Comparison of ENCODE assay signal across 8 mouse cellular contexts in genomic region chr1:74042711-74043467, GRCm38 (mm10).
DNase-seq lines count a peak whose midpoint lies in the region; ATAC-seq and TF ChIP-seq lines count a peak whose summit lies in the region.

No protein-coding gene starts in this region.

- 73% methylated on average over 3 of the region's 3 CpGs for WGBS in midbrain, embryonic 16.5 days
- WGBS in midbrain, embryonic 13.5 days: 78% methylated on average over 3 of the region's 3 CpGs
- 54% methylated on average over 3 of the region's 3 CpGs for WGBS in stomach, embryonic 16.5 days

- peak overlapping the region; percentile 69 for H3K27ac ChIP-seq in gastrocnemius, adult 2 months
- H3K27ac ChIP-seq in midbrain, embryonic 16.5 days (ENCODE audit: low read length): no peak overlapping the region
- no peak overlapping the region for H3K27ac ChIP-seq in midbrain, embryonic 13.5 days
- no peak overlapping the region for H3K27ac ChIP-seq in stomach, embryonic 16.5 days (ENCODE audit: low read length)

- no peak overlapping the region for H3K9ac ChIP-seq in midbrain, embryonic 16.5 days (ENCODE audit: low read depth, low read length)
- no peak overlapping the region for H3K9ac ChIP-seq in midbrain, embryonic 13.5 days (replicated peaks)
- no peak overlapping the region for H3K9ac ChIP-seq in stomach, embryonic 16.5 days (ENCODE audit: low read length)

- no peaks in the 10 kb centered on the region for H3K27me3 ChIP-seq in midbrain, embryonic 16.5 days (ENCODE audit: control insufficient read depth, insufficient read depth, low read depth, low read length)
- H3K27me3 ChIP-seq in midbrain, embryonic 13.5 days: peaks cover 3% of the 10 kb centered on the region; the same call in 1 of the 2 replicates
- H3K27me3 ChIP-seq in stomach, embryonic 16.5 days (ENCODE audit: control insufficient read depth, insufficient read depth, low read length): no peaks in the 10 kb centered on the region

- peaks cover 5% of the 10 kb centered on the region; the same call in 1 of the 2 replicates for H3K4me1 ChIP-seq in midbrain, embryonic 16.5 days (ENCODE audit: control insufficient read depth, insufficient read depth, low read length)
- peaks cover 27% of the 10 kb centered on the region for H3K4me1 ChIP-seq in midbrain, embryonic 13.5 days (replicated peaks)
- peaks cover 37% of the 10 kb centered on the region for H3K4me1 ChIP-seq in stomach, embryonic 16.5 days (ENCODE audit: control insufficient read depth, insufficient read depth, low read length)

- H3K4me3 ChIP-seq in gastrocnemius, adult 2 months: no peak overlapping the region
- H3K4me3 ChIP-seq in midbrain, embryonic 16.5 days (ENCODE audit: low read depth, low read length): no peak overlapping the region
- H3K4me3 ChIP-seq in midbrain, embryonic 13.5 days (replicated peaks): no peak overlapping the region
- H3K4me3 ChIP-seq in stomach, embryonic 16.5 days (replicated peaks; ENCODE audit: low read length): no peak overlapping the region

- TF ChIP-seq CTCF in gastrocnemius, adult 2 months (IDR thresholded peaks at IDR 0.05): no peak

- no peak overlapping the region for H3K4me2 ChIP-seq in midbrain, embryonic 16.5 days (ENCODE audit: low read length)
- no peak overlapping the region for H3K4me2 ChIP-seq in midbrain, embryonic 13.5 days (replicated peaks)
- H3K4me2 ChIP-seq in stomach, embryonic 16.5 days (ENCODE audit: low read depth, low read length): no peak overlapping the region

- no peaks in the 10 kb centered on the region for H3K36me3 ChIP-seq in midbrain, embryonic 16.5 days (ENCODE audit: control insufficient read depth, insufficient read depth, low read length)
- H3K36me3 ChIP-seq in midbrain, embryonic 13.5 days: no peaks in the 10 kb centered on the region
- H3K36me3 ChIP-seq in stomach, embryonic 16.5 days (ENCODE audit: control insufficient read depth, insufficient read depth, low read length): no peaks in the 10 kb centered on the region

- peak; percentile 58; the same call in 1 of the 2 replicates for ATAC-seq in midbrain, embryonic 16.5 days
- ATAC-seq in midbrain, embryonic 13.5 days: no peak
- ATAC-seq in stomach, embryonic 16.5 days (ENCODE audit: insufficient read depth, low FRiP score): peak; percentile 41; the same call in 1 of the 2 replicates
- ATAC-seq in megakaryocyte progenitor cell, adult 5-6 weeks (replicated peaks; ENCODE audit: poor library complexity): no peak

- DNase-seq in gastrocnemius, adult 2 months: peak; percentile 70
- no peak for DNase-seq in gastrocnemius, postnatal 10 days
- peak; percentile 77 for DNase-seq in kidney, postnatal 10 days
- no peak for DNase-seq in cerebellum, postnatal 14 days

- no peaks in the 10 kb centered on the region for H3K9me3 ChIP-seq in midbrain, embryonic 16.5 days (replicated peaks; ENCODE audit: control insufficient read depth, low read length, poor library complexity, severe bottlenecking)
- no peaks in the 10 kb centered on the region for H3K9me3 ChIP-seq in midbrain, embryonic 13.5 days
- H3K9me3 ChIP-seq in stomach, embryonic 16.5 days (replicated peaks; ENCODE audit: control insufficient read depth, low read length): no peaks in the 10 kb centered on the region

- intact Hi-C loops in gastrocnemius, adult 2 months (cut with DNase I): loop anchor here (5.0 kb wide), 1 partner anchor 36 kb away; no protein-coding TSS in a partner anchor

Comparison
In these comparisons a context has a peak if more than half of its experiments do, and no peak if none do; other contexts are left out.
1. DNase-seq: peak in gastrocnemius, adult 2 months (single experiment) and kidney, postnatal 10 days (single experiment); none in gastrocnemius, postnatal 10 days (single experiment) and cerebellum, postnatal 14 days (0 of 2).
2. ATAC-seq: peak in midbrain, embryonic 16.5 days (single experiment) and stomach, embryonic 16.5 days (single experiment); none in midbrain, embryonic 13.5 days (single experiment) and megakaryocyte progenitor cell, adult 5-6 weeks (single experiment).